Mouse (Mus musculus) heart, postnatal 0 days (tissue): ENCODE data around the gene Arhgef25.

Experiments used
- CTCF ChIP-seq: IDR thresholded peaks from 2 replicates; pipeline ENCODE4 v1.5.1; 2016; ENCODE audit warnings: antibody characterized with exemption, control low read depth, low read depth
- EP300 ChIP-seq: IDR thresholded peaks from 2 replicates; pipeline ENCODE4 v1.6.1; 2016; ENCODE audit warnings: antibody characterized with exemption, low read depth

DNA sequence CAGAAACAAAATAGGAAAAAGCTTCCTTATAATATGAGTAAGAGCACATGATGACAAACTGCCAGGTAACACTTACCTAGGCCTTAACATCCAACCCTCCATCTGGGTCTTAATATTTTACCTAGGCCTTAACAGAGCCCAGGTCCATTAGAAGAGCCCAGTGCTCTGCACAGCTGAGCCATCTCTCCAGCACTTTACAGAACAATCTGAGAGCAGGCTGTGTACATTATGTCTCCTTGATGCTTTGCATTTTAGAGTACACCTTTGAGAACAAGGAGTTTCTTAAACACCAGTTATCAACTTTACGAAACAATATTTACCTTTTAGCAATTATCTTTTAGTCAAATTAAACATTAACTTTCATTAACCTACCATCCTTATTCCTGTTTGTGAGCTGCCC, 33.8 kb downstream of the Arhgef25 start:
- no peak for TF ChIP-seq CTCF
- no peak for TF ChIP-seq EP300
